Mouse (Mus musculus) liver, embryonic 14.5 days (tissue): ENCODE data around the gene Slc35b2.

Experiments
- CTCF ChIP-seq: IDR thresholded peaks from 2 replicates; pipeline ENCODE4 v1.5.1; 2016; ENCODE audit warnings: antibody characterized with exemption, low read depth, control low read depth
- EP300 ChIP-seq: IDR thresholded peaks from 2 replicates; pipeline ENCODE4 v1.6.1; 2016; ENCODE audit warnings: antibody characterized with exemption, low read depth

- TF ChIP-seq EP300, result no peak
- TF ChIP-seq CTCF, result no peak
Measured at GRCm38 (mm10) chr17:45523263-45523662, 40.4 kb upstream of the Slc35b2 start, which contains the start of gene Tcte1.
